Mouse (Mus musculus): ENCODE data around the gene 4933424G06Rik. TPM values are rescaled to one million over a fixed set of nuclear protein-coding genes. Genes with fewer than 3 reads are reported as not detected.
A peak's percentile ranks its signal among the peaks of the same experiment; 100 is the strongest.
"Not testable (repeated sequence)": the region's sequence is repeated elsewhere in the genome, so short reads cannot be mapped to it uniquely, and the experiment has no call there.

Gene 4933424G06Rik
- 0.42 TPM in 1 of 2 replicates, not detected in the other for polyA plus RNA-seq (2016; fragmentation: Nextera tagmentation; extraction: Ambion mirVana)

GRCm38 (mm10) chr1:36709854-36710280 is at the start of gene 4933424G06Rik:
4933424G06Rik (plus strand) TSS chr1:36710149.
- peaks cover 12% of the 10 kb centered on the region for H3K4me1 ChIP-seq
- peak within 1 kb of the TSS; percentile 92 for H3K4me3 ChIP-seq
- peak; percentile 97 for ATAC-seq (ENCODE audit: low FRiP score, low read depth)
- under 1% methylated on average over 29 of the region's 29 CpGs for WGBS
- H3K9me3 ChIP-seq: no peaks in the 10 kb centered on the region
- no peaks in the 10 kb centered on the region for H3K27me3 ChIP-seq (replicated peaks)
- H3K4me2 ChIP-seq (replicated peaks): peak within 1 kb of the TSS; percentile 81
- peak within 1 kb of the TSS; percentile 87 for H3K9ac ChIP-seq
- H3K27ac ChIP-seq: peak within 1 kb of the TSS; percentile 63; the same call in 1 of the 2 replicates
- H3K36me3 ChIP-seq: peaks cover 26% of the 10 kb centered on the region

- ATAC-seq (ENCODE audit: low FRiP score, low read depth): no peak
- Histone ChIP-seq H3K9ac (no peak overlapping the region), H3K4me2 (replicated peaks) (no peak overlapping the region), H3K36me3 (no peaks in the 10 kb centered on the region), H3K4me1 (no peaks in the 10 kb centered on the region), H3K27me3 (replicated peaks) (no peaks in the 10 kb centered on the region), H3K27ac (no peak overlapping the region), H3K4me3 (no peak overlapping the region), H3K9me3 (no peaks in the 10 kb centered on the region)
- 79% methylated on average over 4 of the region's 4 CpGs for WGBS
Observed at GRCm38 (mm10) chr1:36664457-36664856, 45.5 kb upstream of the 4933424G06Rik start.

DNA sequence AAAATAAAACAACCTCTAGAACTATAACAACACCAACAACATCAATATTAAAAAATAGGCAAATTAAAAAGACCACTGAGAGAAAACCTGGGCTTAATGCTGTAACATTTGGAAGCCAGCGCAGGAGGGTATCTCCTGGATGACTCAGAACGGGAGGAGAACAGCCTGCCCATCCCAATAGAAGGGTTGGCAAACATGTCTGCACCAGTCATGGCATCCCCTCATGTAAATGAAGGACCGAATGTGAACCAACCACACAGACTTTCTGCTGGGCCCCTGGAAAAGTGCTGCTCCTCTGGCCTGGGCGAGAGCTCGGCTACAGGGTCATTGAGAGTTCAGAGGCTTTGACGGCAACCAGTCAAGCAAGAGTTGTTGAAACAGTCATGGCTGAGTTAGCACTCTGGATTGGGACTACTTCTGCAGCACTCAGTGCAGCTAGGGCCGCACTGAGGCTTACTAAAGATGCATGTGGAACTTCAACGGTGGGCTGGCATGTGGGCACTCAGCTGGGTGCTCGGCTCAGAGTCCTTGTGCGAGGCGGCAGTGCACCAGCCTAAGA is 44.7 kb upstream of the 4933424G06Rik start:
- Histone ChIP-seq H3K9me3 (no peaks in the 10 kb centered on the region), H3K4me2 (replicated peaks) (no peak overlapping the region), H3K4me3 (no peak overlapping the region), H3K9ac (no peak overlapping the region), H3K36me3 (no peaks in the 10 kb centered on the region), H3K27me3 (replicated peaks) (no peaks in the 10 kb centered on the region), H3K27ac (no peak overlapping the region), H3K4me1 (no peaks in the 10 kb centered on the region)
- WGBS: 62% methylated on average over 11 of the region's 11 CpGs
- ATAC-seq (ENCODE audit: low FRiP score, low read depth): no peak

- ATAC-seq (ENCODE audit: low FRiP score, low read depth): no peak
- Histone ChIP-seq H3K9me3 (no peaks in the 10 kb centered on the region), H3K4me3 (no peak overlapping the region), H3K27me3 (replicated peaks) (no peaks in the 10 kb centered on the region), H3K4me1 (no peaks in the 10 kb centered on the region), H3K36me3 (no peaks in the 10 kb centered on the region), H3K4me2 (replicated peaks) (no peak overlapping the region), H3K9ac (no peak overlapping the region), H3K27ac (no peak overlapping the region)
- WGBS: 56% methylated on average over 4 of the region's 4 CpGs
Observed at GRCm38 (mm10) chr1:36665934-36666333, 44.0 kb upstream of the 4933424G06Rik start.

GRCm38 (mm10) chr1:36668007-36668406 is 41.9 kb upstream of the 4933424G06Rik start:
- not testable (repeated sequence) for H3K4me2 ChIP-seq (replicated peaks); H3K9ac ChIP-seq; H3K27me3 ChIP-seq (replicated peaks); H3K9me3 ChIP-seq; H3K4me1 ChIP-seq; H3K36me3 ChIP-seq; H3K27ac ChIP-seq; H3K4me3 ChIP-seq; ATAC-seq (ENCODE audit: low FRiP score, low read depth)
- WGBS: 61% methylated on average over 4 of the region's 4 CpGs

DNA sequence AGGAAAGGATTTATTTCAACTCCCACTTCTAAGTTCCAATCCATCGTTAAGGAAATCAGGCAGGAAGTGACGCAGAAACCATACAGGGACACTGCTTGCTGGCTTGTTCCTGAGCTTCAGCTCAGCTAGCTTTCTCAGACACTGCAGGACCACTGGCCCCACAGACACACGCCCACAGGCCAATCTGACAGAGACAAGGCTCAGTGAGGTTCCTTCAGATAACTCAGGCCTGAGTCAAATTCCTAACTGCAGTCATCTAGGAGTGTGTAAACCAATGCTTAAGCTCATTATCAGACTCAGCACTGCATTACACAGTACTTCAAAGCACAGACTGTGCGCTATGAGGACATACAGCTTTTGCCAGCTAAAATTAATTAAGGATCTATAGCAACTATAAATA is 39.7 kb upstream of the 4933424G06Rik start:
- Histone ChIP-seq H3K27ac (no peak overlapping the region), H3K9me3 (no peaks in the 10 kb centered on the region), H3K9ac (no peak overlapping the region), H3K4me3 (no peak overlapping the region), H3K4me1 (no peaks in the 10 kb centered on the region; the same call in 1 of the 2 replicates), H3K4me2 (replicated peaks) (no peak overlapping the region), H3K36me3 (no peaks in the 10 kb centered on the region), H3K27me3 (replicated peaks) (no peaks in the 10 kb centered on the region)
- 82% methylated on average over 4 of the region's 4 CpGs for WGBS
- no peak for ATAC-seq (ENCODE audit: low FRiP score, low read depth)

- no peak overlapping the region for H3K27ac ChIP-seq
- 92% methylated on average over 10 of the region's 10 CpGs for WGBS
- H3K4me3 ChIP-seq: no peak overlapping the region
- H3K4me2 ChIP-seq (replicated peaks): no peak overlapping the region
- no peak for ATAC-seq (ENCODE audit: low FRiP score, low read depth)
- H3K9ac ChIP-seq: no peak overlapping the region
- H3K9me3 ChIP-seq: no peaks in the 10 kb centered on the region
- H3K36me3 ChIP-seq: no peaks in the 10 kb centered on the region
- H3K27me3 ChIP-seq (replicated peaks): no peaks in the 10 kb centered on the region
- no peaks in the 10 kb centered on the region; the same call in 1 of the 2 replicates for H3K4me1 ChIP-seq
Observed at GRCm38 (mm10) chr1:36671260-36671659, 38.7 kb upstream of the 4933424G06Rik start.

DNA sequence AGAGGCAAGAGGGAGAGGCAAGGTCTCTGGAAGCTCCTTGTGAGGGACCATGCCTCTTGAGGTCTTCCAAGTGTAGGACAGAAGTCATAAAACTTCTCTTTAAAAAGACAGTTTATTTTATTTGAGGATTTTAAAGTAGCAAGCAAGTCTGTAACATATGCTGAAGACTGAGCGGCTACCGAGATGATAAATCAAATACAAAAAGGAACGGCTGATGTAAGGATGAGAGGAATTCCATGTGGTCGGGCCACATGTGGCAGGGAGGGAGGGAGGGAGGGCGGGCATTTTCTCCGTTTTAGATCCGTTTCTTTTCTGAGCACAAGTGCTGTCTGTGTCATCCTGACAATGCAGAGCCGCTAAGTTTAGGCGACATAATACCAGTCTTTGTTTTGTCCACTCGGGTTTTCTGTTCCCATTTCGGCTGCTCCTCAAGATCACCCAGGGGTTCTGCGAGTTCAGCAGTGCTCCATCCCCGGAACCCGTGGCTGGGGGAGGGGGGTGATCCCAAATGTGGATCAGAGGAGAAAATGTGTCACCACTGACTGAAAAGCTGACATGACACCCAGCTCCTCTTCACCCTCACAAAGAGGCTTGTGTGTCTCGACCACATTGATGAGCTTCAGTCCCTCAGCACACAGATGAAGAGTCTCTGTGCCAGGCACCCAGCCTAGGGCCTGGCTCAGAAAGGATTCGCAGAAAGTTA is 37.1 kb upstream of the 4933424G06Rik start:
- H3K4me2 ChIP-seq (replicated peaks): no peak overlapping the region; the same call in 1 of the 2 replicates
- no peaks in the 10 kb centered on the region for H3K36me3 ChIP-seq
- 50% methylated on average over 16 of the region's 16 CpGs for WGBS
- ATAC-seq (ENCODE audit: low FRiP score, low read depth): no peak
- no peak overlapping the region for H3K27ac ChIP-seq
- no peak overlapping the region for H3K9ac ChIP-seq
- H3K27me3 ChIP-seq (replicated peaks): no peaks in the 10 kb centered on the region
- H3K4me3 ChIP-seq: no peak overlapping the region
- H3K9me3 ChIP-seq: no peaks in the 10 kb centered on the region
- no peaks in the 10 kb centered on the region; the same call in 1 of the 2 replicates for H3K4me1 ChIP-seq

DNA sequence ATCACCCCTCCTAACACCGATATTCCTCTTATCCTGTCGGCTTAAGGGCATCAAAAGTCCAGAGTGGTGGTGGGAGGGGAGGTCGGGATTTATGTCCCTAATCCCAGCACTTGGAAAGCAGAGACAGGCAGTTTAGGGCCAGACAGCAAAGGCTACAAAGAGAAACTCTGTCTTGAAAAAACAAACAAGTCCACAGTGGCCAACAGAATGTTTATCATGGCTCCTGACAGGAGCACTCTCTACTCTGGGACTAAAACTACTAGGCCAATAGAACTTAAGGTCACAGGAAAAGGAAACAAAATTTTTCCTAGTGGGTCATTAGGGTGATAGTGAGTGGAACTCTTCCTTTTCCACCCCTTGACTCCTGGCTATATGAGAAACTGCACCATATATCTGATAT is 35.0 kb upstream of the 4933424G06Rik start:
- Histone ChIP-seq H3K27ac (no peak overlapping the region), H3K9me3 (no peaks in the 10 kb centered on the region), H3K4me2 (replicated peaks) (no peak overlapping the region), H3K9ac (no peak overlapping the region), H3K4me3 (no peak overlapping the region), H3K36me3 (no peaks in the 10 kb centered on the region), H3K27me3 (replicated peaks) (no peaks in the 10 kb centered on the region), H3K4me1 (no peaks in the 10 kb centered on the region; the same call in 1 of the 2 replicates)
- no peak for ATAC-seq (ENCODE audit: low FRiP score, low read depth)
- WGBS: 51% methylated on average over 3 of the region's 3 CpGs

DNA sequence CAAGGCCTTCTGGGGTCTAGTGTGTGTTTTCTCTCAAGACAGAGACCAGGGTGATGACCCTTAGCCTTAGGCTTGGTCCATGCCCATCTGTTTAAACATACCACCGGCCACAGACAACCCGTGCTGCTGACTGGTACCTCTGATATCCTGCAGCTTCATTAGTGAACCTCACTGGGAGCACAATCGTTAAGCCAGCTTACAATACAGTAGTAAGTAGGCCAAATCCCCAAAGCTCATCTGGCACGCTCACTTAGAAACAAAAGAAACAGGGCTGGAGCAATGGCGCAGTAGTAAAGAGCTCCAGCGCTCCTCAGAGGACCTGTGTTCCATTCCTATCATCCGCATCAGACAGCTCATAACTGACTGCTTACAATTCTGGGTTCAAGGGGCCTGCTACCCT is 29.1 kb upstream of the 4933424G06Rik start:
- no peaks in the 10 kb centered on the region for H3K27me3 ChIP-seq (replicated peaks)
- 70% methylated on average over 7 of the region's 7 CpGs for WGBS
- no peak overlapping the region for H3K27ac ChIP-seq
- no peak overlapping the region for H3K4me3 ChIP-seq
- no peaks in the 10 kb centered on the region for H3K36me3 ChIP-seq
- H3K4me1 ChIP-seq: no peaks in the 10 kb centered on the region
- H3K4me2 ChIP-seq (replicated peaks): no peak overlapping the region
- H3K9ac ChIP-seq: no peak overlapping the region
- H3K9me3 ChIP-seq: no peaks in the 10 kb centered on the region
- ATAC-seq (ENCODE audit: low FRiP score, low read depth): no peak

- Histone ChIP-seq H3K4me3 (no peak within 1 kb of the TSS), H3K9ac (no peak within 1 kb of the TSS), H3K36me3 (no peaks in the 10 kb centered on the region), H3K9me3 (no peaks in the 10 kb centered on the region), H3K27ac (no peak within 1 kb of the TSS), H3K4me2 (replicated peaks) (no peak within 1 kb of the TSS), H3K4me1 (no peaks in the 10 kb centered on the region), H3K27me3 (replicated peaks) (no peaks in the 10 kb centered on the region)
- ATAC-seq (ENCODE audit: low FRiP score, low read depth): no peak
- 93% methylated on average over 39 of the region's 39 CpGs for WGBS
Observed at GRCm38 (mm10) chr1:36682620-36683355, 27.2 kb upstream of the 4933424G06Rik start, which contains the start of gene Fam178b. Fam178b (minus strand) TSS chr1:36683183.

- no peaks in the 10 kb centered on the region for H3K27me3 ChIP-seq (replicated peaks)
- H3K9ac ChIP-seq: no peak overlapping the region
- ATAC-seq (ENCODE audit: low FRiP score, low read depth): peak; percentile 33; the same call in 1 of the 2 replicates
- H3K27ac ChIP-seq: no peak overlapping the region
- no peak overlapping the region for H3K4me3 ChIP-seq
- H3K4me1 ChIP-seq: no peaks in the 10 kb centered on the region
- no peak overlapping the region for H3K4me2 ChIP-seq (replicated peaks)
- no peaks in the 10 kb centered on the region for H3K36me3 ChIP-seq
- 12% methylated on average over 13 of the region's 13 CpGs for WGBS
- H3K9me3 ChIP-seq: no peaks in the 10 kb centered on the region
Observed at GRCm38 (mm10) chr1:36683810-36684467, 26.0 kb upstream of the 4933424G06Rik start.
